Mouse (Mus musculus) telencephalon, adult 2 months (tissue): ENCODE measurements around the gene Hk2.

Experiments
- DNase-seq: peaks from one replicate; pipeline ENCODE4 v3.0.0-alpha.2; 2011; ENCODE audit warnings: low read depth, low spot score

Hk2 gene

DNA sequence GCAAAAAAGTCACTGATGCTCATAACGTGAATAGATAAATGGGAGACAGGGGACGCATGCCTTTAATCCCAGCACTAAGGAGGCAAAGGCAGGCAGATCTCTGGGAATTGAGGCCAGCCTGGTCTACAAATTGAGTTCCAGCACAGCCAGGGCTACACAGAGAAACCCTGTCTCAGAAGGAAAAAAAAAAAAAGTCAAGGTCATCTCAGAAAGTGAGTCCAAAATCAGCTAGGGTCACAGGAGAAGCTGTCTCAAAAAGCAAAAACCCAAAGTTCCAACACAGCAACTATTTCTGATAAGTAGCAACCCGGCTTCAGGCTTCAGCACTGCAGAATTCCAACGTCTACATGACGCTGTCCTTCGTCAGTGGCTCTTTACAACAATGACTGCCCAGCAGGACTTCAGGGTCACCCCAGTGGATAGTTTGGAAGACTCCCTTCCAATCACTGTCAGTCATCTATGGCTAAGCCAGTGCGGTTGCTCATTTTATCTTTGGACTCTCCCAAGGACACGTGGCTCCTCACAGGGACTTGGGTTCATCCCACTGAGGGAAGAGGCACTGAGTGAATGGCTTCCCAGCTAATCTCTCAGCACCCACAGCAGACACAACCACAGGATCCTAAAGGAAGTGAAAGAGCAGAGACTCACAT is 33.3 kb downstream of the Hk2 start:
- no peak for DNase-seq

DNA sequence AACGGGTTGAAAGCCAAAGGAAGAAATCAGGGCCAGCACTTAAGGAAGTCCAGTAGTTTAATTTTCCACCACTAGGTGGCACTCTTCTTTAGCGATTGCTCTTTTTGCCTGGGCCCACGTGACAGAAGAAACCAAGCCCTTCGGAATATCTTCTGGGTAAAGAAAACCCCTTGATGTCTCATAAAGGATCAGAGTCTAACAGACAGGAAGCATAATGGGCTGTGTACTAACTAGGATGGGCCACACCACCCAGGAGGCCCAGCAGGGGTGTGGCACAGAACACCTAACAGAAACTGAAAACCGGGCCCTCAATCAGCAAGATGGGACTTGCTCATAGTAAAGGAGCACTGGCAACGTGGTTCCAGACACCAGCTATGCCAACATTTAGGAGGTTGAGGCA is 34.0 kb downstream of the Hk2 start:
- peak; percentile 65 for DNase-seq

DNA sequence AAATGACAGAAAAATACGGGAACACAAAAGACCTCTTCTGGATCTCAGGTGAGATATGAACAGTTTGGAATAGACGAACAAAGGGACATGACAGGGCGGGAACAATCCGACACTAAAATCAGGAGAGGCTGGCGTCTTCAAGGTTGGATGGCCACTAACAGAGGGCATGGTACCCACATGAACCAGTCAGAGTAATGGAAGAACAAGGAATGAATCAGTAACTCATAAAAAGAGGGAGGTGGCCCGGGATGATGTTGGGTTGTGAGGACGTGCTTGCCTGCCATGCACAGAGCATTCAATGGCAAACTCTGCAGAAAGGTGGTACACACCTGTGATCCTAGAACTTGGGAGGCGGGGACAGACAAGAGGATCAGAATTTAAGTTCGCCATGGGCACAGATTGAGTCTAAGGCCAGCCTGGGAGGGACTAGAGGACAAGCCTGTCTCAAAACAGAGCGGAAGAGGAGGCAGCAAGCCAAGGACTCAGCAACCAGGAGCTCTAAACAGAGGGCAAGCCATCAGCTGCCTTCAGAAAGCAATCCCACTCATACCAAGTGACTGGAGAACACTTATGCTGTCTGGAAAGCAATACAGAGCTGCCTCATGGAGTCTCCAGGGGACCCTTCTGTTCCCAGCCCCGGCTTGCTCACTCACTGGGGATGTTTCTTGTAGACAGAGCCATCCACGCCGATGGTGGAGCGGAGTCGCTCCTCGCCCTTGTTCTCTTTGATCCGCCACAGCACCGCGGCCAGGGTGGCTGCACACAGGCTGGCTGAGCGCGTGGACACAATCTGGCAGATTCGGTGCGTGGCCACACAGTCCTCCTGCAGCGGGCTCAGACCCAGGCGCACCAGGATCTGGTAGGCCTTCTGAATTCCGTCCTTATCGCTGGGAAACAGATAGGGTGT is 36.4 kb downstream of the Hk2 start:
- no peak for DNase-seq

DNA sequence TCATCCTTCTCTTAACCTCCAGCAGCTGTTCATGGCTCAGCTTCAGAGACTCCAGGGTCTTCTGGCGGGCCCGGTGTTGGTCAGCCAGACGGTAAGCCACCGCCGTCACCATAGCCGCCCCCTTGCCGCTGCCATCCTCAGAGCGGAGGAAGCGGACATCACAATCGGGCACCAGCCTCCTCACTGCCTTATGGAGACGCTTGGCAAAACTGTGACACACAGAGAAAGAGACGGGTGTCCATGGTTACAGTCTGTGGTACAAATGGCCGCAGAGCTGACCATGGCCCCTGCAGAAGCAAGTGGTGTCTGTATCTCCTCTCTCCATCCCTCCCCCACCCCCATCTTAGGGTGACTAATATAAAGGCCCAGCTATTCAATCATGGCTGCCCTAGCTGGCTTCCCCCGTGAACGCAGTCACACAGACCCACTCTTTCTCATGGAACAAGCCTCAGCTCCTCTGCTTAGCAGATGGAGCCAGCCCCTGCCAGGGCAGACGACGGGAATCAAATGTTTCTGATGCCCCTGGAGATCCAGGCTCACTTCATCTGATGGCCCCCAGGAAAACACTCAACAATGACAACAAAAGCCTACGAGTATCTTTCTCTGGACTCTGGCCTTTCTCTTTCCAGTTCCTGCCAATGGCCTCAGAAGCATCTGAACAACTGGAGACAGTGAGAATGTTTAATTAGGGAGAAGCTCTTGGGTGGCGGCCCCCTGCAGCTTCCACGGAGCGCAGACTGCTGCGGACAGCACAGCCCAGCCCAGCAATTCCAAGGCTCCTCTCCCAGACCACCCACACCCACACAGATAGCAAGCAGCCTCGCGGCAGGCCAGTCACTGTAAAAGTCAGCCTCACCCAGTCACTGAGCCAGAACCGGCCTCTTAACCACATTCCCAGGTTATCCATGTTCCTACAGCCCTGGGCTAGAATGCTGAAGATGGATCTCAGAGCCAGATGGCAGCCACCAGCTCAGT is 37.3 kb downstream of the Hk2 start:
- no peak for DNase-seq

DNA sequence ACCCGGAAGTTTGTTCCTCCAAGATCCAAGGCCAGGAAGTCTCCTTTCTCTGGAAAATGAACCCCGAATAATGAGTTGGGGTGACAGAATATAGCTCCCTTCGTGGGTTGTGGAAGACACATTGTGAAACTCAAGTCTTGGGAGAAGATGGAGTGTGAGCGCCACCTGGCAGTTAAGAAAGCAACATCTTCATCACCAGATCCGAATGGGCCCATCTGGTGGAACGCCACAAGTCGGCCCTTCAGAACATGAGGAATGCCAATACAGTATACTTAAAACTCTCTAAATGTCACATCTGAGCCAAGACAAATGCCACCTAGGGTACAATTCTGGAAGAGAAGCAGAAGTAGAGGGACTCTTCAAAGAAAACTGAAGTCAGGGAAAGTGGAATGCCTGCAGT is 38.9 kb downstream of the Hk2 start:
- no peak for DNase-seq

DNA sequence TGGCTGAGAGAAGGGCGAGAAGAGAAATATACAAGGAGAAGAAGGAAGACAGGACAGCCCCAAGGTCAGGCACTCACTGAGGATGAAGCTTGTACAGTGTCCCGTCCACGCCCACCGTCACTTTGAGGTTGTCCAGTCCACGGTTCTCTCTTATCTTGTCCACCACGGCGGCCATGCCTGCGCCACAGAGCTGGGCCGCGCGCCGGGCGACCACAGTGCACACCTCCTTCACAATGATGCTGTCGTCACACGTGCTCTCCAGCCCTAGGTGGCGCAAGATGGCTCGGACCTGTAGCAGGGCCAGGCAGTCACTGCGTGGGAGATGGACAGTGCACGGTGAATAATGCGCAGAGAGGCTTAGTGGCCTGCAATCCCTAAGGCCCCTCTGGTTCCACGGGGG is 45.6 kb downstream of the Hk2 start:
- DNase-seq = no peak

DNA sequence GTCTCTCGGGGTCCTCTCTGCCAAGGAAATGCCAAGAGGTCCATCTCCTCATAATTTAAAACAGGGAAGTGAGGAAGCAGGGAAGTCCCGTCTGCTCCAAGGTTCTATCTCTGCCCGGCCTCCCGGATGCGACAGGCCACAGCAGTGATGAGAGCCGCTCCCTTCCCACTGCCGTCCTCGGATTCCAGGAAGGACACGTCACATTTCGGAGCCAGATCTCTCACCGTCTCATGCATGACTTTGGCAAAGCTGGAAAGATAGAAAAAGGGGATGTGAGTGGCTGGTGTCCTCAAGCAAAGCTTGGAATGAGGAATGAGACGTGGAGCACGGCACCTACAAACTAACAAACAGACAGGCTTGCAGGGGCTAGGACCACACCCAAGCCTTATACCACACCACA is 47.0 kb downstream of the Hk2 start:
- DNase-seq = no peak

DNA sequence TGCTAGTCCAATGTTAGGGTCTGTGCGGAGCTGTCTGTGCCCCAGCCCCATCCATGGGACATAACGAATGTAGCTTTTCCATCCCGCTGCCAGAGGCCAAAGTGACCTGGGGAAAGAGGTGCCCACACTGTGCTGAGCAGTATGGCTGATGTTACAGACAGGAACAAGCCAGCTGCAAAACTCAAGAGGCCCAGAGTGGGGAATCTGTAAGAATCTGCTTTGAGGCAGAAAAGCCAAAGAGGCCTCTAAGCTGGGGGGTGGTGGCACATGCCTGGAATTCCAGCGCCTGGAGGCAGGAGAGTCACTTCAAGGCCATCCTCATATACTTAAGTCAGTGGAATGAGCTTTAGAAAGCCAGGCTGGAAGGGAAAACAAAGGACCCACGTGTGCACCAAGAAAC is 50.9 kb downstream of the Hk2 start:
- no peak for DNase-seq

DNA sequence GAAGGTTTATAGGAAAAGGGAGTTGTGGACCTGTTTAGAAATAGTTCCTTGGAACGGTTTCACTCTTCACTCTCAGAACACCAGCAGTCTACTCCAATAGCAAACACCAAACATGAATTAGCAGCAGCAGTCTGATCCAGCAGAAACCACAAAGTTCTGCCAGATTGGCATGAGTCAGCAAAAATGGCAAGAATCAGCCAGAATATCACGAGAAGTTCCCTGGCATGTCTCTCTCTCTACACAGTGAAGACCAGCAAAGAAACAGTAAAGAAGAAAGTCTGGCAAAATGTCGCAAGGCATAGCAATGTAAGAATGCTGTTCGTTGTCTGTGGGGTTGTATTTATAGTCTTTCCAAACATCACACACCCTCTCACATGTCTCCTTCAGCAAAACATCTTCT is 58.1 kb downstream of the Hk2 start:
- no peak for DNase-seq

DNA sequence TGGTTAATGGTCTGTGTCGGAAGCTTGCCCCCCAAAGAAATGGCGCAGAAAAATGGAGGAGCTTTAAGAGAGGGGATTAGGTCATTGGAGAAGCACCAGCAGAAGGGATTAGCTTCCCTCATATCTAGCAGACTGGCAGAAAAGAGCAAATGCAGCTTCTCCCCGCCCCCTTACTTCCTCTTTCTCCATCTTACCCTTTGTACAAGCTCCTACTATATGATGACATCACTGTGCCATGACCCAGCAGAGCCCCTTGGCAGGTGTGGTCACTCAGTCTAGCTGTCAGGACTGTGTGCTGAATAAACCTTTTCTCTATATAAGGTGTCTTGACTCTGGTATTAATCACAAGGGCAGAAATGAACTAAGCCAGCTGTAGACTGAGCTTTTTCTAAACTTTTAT is 58.6 kb downstream of the Hk2 start:
- DNase-seq = no peak

DNA sequence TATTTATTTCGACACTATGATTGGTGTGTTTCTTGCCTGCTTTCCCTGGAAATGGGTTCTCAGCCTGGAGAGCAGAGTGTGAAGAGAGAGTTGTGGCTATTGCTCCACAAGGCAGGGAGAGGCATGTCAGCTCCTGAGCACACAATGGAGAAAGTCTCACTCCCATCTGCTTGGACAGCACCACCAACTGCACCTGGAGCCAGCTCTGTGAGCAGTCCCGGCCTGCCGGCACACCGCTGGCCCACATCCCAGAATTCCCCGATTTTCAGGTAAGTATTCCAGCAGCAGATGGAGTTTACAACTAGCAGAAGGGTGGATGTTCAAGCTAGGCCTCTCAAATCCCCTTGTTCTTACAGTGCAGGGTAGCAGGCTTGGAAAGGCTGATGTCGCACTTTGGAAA is 59.0 kb downstream of the Hk2 start:
- DNase-seq = no peak

DNA sequence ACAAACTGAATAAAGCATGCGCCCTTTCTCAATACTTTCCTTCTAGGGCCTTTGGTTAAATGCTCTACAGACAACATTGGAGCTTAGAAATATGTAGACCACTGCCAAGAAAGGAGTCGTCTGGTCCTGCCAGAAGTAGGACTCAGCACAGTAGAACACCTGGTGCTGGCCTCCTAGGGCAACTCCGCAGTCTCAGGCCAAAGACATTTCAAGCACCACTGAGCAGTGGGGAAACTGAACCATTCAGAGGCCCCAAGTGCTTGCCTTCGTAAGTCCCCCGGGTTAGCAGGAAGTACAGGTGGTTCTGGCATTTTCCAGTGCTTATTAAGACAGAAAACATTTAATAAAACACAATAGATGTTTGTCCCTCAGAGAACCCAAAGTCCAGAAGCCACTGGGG is 59.4 kb downstream of the Hk2 start:
- no peak for DNase-seq

DNA sequence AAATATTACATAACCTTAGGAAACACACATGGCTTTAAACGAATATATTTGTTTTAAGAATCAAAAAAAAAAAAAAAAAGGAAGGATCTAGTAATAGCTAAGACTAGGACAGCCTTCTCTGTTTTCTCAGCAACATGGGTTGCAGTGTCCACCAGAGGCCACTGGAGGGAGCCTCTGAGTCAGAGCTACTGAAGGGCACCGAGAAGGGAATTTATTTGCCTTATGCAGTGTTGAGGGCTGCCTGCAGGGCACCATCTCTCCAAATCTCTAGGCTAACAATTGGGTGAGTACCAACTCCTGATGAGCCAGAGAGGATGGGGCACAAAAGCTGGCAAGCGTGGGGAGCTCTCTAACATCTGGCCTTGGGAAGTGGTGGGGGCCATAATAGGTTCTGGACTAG is 60.0 kb downstream of the Hk2 start:
- no peak for DNase-seq

DNA sequence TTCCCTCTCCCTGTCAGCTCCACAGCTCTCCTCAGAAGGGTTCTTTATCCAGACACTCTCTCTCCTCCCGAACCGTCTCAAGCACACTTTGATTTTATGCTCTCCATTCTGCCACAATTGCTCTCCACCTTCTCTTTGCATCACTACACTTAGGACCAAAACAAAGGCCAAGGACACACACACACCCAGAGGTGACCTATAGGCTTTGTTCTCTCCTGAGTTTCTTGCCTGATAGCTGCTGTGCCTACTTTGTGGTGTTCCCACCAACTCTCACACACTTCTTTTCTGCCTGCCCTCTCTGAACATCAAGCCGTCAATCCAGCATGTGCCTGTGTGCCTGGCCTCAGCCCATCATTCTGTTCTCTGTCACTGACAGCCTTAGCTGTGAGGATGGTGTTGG is 66.5 kb downstream of the Hk2 start:
- no peak for DNase-seq

DNA sequence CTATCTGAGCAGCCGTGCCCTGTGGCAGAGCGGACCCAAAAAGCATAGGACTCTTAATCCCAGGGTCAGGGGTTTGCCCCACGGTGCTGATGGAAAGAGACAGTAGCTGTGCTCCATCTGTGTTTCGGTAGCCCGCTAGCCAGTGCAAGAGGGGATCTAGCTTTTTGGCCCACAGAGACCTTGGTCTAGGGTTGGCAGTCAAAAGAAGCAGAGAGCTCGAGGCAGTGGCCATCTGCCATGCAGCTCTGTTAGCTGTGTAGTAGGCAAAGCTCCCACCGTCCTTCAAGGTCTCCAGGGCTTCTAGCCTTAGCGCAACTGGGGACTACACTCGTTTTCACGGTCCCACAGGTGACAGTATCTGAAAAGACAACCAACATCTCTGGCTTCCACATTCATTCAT is 67.0 kb downstream of the Hk2 start:
- DNase-seq = no peak

DNA sequence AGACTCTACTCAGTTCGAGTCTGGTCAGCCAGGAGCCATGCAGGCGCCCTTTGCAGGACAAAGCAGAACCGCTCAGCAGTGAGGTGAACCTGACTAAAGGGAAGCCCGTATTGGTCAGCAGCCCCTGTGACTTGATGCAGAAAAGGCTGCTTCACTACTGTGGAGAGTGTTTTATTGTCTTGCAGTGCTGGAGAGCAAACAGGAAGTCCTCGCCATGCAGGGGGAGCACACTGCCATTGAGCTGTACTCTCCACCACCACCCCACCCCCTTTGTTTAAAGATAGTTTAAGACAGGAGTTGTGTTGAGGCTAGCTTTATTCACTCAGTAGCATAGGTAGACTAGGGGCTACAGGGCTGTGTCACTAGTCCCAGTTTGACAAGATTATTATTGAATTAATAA is 69.0 kb downstream of the Hk2 start, which contains the start of gene Pole4:
Gene Pole4 (minus strand): TSS at position 145 of the 400 bp plus-strand sequence.
- DNase-seq = no peak

DNA sequence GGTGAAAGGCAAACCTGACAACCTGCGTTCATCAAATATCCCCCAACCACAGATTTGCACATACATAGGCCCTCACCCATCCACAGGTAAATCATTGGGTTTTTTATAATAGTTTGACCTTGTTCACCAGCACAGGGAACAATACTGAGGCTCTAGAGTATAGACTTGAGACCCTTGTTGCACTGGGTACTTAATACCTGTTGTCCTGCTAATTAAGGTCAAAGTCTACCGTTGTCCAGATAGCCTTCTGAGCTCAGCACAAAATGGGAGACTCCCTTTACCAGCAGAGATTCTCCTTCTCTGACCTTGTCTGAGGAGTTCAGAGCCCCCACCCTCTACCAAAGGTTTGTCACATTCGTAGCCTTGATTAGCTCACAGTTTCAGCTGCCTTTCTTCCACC is 70.5 kb downstream of the Hk2 start:
- DNase-seq = no peak

DNA sequence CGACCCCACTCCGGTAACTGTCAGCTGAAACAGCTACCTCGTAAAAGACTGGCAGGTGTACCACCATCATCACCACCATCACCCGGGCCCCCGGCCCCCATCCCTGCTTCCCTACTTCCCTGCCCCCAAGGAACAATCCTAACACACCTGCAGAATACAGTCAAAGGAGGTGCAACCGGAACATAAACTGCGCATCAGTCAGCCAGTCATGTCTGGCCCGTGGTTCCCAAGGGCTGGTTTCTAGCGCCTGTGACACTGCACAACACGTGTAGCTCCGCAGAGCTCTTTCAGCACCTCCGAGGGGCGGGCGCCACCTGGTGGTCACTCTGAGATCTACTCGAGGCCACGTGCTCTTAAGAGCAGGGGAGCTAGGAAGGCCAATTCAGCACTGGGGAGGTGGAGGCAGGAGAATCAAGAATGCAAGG is 71.6 kb downstream of the Hk2 start:
- DNase-seq = no peak

DNA sequence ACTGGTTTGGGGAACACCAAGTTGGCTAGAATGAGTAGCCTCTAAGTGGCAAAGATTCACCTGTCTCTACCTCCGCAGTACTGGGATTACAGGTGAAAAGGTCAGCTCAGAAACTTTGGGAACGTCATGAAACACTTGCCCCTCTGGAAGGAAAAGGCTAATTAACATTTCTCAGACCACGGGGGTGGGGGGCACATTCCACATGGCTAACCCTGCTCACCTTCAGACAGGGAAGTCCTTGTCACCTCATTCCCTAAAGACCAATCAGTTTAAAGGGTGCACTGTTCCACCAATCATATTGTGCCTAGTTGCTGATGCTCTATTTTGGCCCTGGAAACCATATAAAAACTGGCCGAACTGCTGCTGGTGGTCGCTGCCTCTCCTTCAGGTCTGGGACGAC is 73.0 kb downstream of the Hk2 start:
- DNase-seq = no peak

DNA sequence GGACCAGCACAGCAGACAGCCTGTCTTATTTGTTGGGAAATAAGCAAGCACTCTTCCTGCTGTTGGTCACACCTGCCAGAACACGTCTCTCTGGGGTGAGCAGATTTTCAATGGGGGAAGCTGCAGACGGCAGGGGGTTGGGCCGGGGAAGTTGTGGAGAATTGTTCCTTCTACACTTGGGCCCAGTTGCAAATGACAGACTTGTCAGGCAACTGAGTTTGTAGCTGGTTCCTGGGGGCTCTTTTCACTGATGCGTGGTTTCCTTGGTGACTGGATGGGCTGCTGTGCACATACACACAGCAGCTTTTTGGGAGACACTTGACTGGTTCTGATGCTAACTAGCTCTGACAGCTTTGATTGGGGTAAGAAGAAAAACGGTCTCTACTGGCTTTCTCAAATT is 74.4 kb downstream of the Hk2 start:
- no peak for DNase-seq

DNA sequence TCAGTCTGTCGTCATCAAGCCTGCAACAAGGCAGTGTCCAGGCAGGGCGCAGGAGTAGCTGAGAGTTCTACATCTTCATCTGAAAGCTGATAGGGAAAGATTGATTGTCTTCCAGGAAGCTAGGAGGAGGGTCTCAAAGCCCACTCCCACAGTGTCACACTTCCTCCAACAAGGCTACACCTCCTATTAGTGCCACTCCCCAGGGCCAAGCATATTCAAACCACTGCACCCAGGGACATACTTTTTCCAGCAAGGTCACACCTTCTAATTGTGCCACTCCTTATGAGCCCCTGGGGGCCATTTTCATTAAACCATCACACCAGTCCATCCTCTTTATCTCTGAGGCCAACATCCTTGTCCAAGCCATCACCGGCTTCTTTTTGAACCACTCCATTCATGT is 77.5 kb downstream of the Hk2 start:
- no peak for DNase-seq

DNA sequence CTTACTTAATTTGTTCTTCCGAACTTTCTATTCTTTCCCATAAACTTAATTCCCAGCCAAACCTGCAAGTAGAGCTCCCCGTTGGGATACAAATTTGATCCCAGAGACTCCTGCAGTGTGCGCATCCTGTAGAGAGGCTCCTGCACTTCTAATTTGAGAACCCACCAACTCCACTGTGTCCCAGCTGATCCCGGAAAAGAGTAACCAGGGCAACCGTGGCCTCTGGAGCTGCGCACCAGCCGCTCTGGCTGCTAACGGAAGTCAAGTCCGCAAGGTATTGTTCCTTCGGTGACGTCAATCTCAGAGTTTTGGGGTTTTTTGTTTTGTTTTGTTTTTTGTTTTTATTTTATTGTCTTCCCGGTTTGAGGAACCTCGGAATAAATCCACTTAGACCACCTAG is 79.6 kb downstream of the Hk2 start:
- no peak for DNase-seq
